Mouse (Mus musculus): ENCODE results near the gene Ubc.

Gene Ubc

DNA sequence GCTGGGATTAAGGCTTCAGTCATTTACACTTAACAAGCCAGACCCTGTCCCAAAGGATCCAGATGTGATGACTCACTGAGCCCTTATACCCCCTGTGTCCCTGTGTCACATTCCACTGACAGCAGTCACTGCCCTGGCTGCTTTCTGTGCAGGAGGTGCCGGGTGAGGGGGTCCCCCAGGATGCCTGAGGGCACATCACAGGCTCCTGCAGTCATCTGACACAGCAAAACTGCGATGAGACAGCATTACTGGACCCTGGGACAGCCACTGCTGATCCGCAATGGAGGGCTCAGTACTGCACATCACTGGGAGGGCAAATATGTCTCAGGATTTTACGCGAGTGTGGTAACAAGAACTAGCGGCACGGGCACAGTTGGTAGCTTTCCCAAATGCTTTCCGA lies 38.9 kb downstream of the Ubc start:
- DNase-seq (ENCODE audit: low spot score in 2 of 2) = no peak

DNA sequence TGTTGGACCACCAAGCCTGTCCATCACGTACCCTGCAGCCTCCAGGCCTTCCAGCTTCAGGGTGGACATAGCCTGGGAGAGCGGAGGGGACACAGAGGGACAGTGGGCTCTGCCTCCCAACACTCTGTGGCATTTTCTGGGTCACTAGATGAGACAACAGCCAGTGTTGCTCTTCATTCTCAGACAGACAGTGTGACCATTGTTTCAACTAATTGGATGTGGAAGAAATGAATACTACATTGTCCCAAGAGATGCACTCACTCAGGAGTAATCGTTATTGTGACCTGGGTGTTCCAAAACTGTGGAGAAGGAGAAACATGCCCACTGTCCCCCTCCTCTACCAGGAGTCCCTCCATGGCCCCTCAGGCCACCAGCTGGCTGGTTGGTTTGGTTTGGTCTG lies 40.6 kb downstream of the Ubc start:
- no peak for DNase-seq (ENCODE audit: low spot score in 2 of 2)

DNA sequence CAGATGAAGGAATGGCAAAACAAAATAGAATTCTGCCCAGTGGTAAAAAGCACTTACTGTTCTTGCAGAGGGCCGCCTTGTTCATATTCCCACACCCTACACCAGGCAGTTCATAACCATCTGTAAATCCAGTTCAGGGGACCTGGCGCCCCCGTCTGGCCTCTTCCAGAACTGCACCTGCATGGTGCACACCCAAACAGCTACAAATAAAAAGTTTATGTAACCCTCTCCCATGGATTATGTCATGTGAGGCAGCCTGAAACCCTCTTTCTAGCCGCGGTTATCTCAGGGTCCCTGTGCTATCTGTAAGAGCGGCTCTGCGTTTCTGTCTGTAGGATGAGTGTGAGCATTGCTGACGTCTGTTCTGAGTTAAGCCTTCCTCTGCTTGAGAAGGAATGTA lies 41.5 kb downstream of the Ubc start:
- peak in 1 of 2 experiments; percentile 55 for DNase-seq (ENCODE audit: low spot score in 2 of 2)

DNA sequence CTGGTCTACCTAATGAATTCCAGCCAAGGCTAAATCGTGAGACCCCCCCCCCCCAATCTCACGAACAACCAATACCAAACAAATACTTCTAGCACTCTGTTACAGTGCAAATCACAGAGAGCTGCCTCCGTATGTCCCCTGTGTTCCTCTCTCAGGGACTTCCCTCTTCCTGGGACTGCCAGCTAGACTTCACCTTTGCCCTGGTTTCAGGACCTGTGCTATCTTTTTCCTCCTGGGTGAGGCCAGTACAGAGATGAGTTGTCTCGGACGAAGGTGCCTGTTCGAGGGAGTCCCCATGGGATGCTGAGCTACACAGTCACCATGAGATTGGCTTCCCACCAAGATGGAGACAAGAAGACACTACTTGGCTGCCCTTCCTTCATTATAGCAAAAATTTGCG lies 41.9 kb downstream of the Ubc start:
- DNase-seq (ENCODE audit: low spot score in 2 of 2) = no peak

DNA sequence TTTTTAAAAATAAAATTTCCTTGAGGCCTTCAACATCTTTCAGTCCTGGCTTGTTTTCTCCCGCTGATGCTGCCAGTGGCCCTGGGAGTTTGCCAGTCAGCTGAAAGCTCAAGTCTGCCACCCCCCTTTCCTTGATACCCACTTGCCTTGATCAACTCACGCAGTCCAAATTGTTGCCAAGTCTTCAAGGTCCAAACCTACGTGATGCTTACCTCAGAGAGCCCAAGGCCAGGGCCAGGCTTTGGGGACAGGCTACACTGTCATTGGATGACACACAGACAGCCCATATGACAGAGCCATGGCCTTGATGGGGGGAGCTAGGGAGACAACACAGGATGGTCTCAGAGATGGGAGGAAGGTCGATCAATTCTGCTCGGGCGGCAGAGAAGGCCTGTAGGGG lies 45.7 kb downstream of the Ubc start:
- DNase-seq (ENCODE audit: low spot score in 2 of 2) = no peak

DNA sequence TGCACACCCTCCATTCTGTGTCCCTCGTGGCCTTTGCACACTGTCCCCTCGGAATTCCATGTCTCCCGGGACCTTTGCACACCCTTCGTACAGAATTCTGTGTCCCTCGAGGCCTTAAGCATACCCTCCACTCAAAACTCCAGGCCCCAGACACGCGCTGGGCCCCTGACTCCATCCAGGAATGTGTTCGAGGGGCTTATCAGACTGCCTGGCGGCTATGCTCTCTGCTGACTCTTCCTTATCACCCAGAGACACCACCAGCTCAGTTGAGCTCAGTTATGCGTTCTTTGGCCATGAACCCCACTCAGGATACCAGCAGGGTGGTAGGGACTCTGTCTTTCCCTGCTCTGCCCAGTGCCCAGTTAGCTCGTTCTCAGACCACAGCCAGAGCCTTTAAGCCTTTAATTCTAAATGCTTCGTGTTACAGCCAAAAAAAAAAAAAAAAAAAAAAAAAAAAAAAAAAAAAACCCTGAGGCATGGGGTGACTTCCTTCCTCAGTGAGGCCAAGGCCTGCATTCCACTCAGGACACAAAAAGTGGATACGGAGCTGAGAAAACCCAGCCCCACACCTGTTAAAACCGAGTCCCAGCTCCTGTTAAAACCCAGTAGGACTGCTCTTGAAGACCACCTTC lies 48.4 kb downstream of the Ubc start:
- no peak for DNase-seq (ENCODE audit: low spot score in 2 of 2)

DNA sequence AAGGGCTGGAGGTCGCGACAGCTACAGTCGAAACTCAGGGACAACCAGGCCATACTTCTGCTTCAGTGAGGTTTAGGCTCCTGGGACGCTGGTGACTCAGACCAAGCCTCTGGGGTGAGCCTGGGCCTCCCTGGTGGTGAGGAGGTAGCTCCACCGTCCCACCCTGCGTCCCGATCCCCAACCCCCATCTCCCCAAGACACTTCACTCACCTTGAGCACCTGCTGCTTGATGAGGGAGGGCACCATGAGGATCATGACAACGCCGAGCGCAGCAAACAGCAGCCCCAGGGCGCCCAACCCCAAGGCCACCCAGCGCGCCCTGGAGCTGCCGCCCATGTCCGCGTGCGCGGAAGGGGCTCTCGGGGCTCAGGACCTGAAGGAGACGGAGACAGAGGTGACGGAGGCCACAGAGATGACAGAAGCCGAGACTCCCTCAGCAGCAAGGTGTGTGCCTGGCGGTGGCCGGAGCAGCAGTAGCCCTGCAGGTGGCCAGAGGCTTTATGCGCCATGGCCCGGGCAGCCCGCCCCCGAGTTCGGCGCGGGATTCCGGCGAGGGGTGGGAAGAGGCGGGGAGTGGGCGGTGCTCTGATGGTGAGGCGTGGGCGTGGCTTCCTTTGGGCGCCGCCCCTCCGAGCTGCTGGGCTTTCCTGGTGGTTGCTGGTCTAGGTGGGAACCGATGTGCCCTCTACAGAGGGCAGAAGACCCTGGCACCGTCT lies 49.3 kb downstream of the Ubc start, which contains the start of gene Scarb1:
TSS of gene Scarb1 (minus strand) at position 548 of the 716 bp plus-strand sequence.
- peak; percentile 56 to 85 for DNase-seq (ENCODE audit: low spot score in 2 of 2)

DNA sequence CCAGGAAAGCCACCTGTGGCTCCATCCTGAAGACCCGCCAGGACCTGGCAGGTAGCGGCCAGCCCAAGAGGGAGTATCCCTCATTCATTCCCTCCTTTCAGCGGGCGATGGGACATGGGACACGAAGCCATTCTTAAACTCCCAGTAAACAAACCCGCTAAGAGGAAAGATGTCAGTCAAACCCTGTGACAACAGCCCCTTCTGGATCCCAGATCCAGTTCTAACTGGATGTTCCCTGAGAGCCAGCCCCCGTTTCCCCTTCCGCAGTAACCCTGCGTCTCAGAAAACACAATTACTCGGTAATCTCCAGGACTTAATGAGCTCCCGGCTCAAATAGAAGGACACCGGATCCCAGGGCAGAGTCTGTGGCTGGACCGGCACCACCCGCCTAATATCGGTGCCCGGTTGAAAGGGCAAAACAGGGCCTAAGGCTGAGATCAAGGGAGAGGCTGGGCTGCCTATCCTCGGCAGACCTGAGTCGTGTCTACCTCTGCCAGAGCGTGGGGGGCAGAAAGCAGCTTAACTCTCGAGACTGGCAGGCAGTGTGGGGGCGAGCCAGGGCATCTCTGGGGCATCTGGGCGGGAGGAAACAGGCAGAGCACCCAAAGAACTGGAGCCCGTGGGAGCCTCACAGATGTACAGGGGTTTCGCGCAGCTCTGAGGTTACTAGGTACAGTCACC lies 50.0 kb downstream of the Ubc start:
- peak; percentile 32 to 38 for DNase-seq (ENCODE audit: low spot score in 2 of 2)

DNA sequence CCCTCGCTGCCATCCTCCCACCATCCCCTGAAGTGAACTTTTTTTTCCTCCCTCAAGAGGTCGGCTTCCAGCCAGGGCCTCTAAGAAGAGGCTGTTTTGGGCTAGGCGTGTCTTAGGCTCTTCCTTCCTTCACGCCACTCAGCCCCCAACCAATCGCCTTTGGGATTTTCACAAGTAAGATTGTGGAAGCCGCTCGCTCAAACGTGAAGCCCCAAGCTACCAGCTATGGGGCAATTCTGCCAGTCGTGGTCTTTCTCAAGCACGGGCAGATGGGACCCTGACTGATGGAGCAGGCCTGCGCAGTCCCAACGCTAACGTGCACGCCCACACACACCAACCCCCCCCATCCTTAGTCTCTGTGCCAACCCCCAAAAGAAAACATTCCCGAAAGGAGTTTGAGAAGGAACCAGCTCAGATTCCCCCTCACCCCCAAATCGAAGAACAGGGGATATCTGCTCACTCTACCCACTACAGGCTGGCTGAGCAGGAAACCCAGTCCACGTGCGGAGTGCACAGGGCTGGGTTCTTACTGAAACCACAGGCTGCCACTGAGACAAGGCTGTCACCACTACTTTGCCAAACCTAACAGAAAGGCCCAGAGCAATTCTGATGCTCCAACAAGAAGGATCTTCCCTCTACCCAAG lies 50.8 kb downstream of the Ubc start:
- DNase-seq (ENCODE audit: low spot score in 2 of 2) = peak in 1 of 2 experiments; percentile 34

DNA sequence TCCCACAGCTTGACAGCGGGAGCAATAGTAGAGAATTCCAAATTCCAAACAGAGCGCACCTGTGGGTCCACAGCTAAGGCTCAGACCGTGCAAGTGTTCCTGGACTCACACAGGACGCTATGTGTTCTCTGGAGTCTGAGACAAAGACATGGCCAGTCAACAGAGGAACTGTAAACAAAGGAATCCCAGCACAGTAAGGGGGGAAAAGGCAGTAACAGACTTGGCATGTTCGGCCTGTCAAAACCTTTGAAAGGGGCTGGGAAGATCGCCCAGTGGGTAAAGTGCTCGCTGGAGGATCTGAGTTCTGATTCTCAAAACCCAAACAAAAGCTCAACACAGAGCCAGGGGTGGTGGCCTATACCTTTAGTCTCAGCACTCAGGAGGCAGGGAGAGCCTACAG lies 52.5 kb downstream of the Ubc start:
- no peak for DNase-seq (ENCODE audit: low spot score in 2 of 2)

DNA sequence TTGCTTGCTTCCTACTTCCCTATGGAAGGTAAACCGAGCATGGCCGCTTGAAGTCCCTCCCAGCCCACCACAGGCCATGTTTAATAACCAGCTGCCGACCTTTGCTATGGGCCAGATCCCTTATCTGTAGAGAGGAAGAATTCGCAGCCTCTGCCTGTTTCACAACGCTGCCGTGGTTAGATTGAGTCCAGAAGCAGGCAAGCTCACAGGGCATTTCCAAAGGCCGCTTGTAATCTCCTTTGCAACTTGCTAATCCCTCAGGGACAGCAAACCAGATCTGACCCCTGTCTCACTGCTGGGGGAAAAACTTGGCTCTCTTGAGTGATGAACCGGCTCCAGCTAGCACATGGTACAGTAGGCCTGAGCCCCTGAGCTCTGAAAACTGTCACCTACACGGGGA lies 53.0 kb downstream of the Ubc start:
- no peak for DNase-seq (ENCODE audit: low spot score in 2 of 2)
